Mouse (Mus musculus) liver, adult 2 months (tissue): ENCODE measurements around the gene Cd3eap. TPM values are rescaled to one million over a fixed set of nuclear protein-coding genes. Genes with fewer than 3 reads are reported as not detected.

ENCODE experiments used
- DNase-seq: peaks from one replicate; pipeline ENCODE4 v3.0.0-alpha.2; 2011; ENCODE audit warnings: low read depth, low spot score; ENCODE audit errors: extremely low read depth
- H3K27ac ChIP-seq: fragments of 200-500 bp; replicated peaks from 2 replicates; pipeline ENCODE4 v1.5.1; 2012; ENCODE audit warnings: low read depth, mild to moderate bottlenecking, control low read depth, inconsistent platforms, low read length; ENCODE audit not compliant: insufficient read depth
- H3K27me3 ChIP-seq: fragments of 200-500 bp; 2 replicates; pipeline ENCODE4 v1.6.1; 2012; ENCODE audit warnings: mild to moderate bottlenecking, moderate library complexity, low read length, inconsistent platforms; ENCODE audit not compliant: control insufficient read depth, insufficient read depth
- H3K36me3 ChIP-seq: fragments of 200-500 bp; 2 replicates; pipeline ENCODE4 v1.6.1; 2012; ENCODE audit warnings: low read length, inconsistent platforms; ENCODE audit not compliant: control insufficient read depth, insufficient read depth
- H3K4me1 ChIP-seq: fragments of 200-500 bp; 2 replicates; pipeline ENCODE4 v1.6.1; 2011; ENCODE audit warnings: low read length; ENCODE audit not compliant: control insufficient read depth, insufficient read depth
- H3K4me3 ChIP-seq: fragments of 200-500 bp; 2 replicates; pipeline ENCODE4 v1.5.1; 2011; ENCODE audit warnings: low read depth, mild to moderate bottlenecking, control low read depth, low read length, moderate library complexity; ENCODE audit not compliant: insufficient read depth
- H3K79me2 ChIP-seq: fragments of 200-500 bp; 2 replicates; pipeline ENCODE4 v1.6.1; 2012; ENCODE audit warnings: inconsistent platforms, mild to moderate bottlenecking, low read length, moderate library complexity; ENCODE audit not compliant: control insufficient read depth, insufficient read depth
- H3K9ac ChIP-seq: fragments of 200-500 bp; 2 replicates; pipeline ENCODE4 v1.6.1; 2012; ENCODE audit warnings: low read depth, mild to moderate bottlenecking, control low read depth, inconsistent platforms, low read length
- CTCF ChIP-seq: fragments of 200-500 bp; IDR thresholded peaks from 2 replicates; pipeline ENCODE4 v1.5.1; 2011; ENCODE audit warnings: low read depth, low read length, control low read depth
- POLR2A ChIP-seq: fragments of 200-500 bp; IDR thresholded peaks from 2 replicates; pipeline ENCODE4 v1.6.1; 2011; ENCODE audit warnings: low read length, control low read depth; ENCODE audit not compliant: insufficient read depth; ENCODE audit errors: extremely low read depth
- WGBS: fragments of 180-500 bp; shearing (Covaris S2); methylation state at CpG from one replicate; pipeline ENCODE4 v1.1.7; 2018; 5-methylcytosine and 5-hydroxymethylcytosine counted together
- polyA plus RNA-seq: library from polyadenylated mRNA; depleted of rRNA; stranded (reverse); fragments of >200 nt; gene quantifications from 2 replicates; pipeline ENCODE4 v1.2.3, GENCODE M21; 2012
- total RNA-seq: library from RNA; depleted of rRNA; stranded (reverse); fragments of >200 nt; gene quantifications from 2 replicates; pipeline ENCODE4 v1.2.3, GENCODE M21; 2014

Gene Cd3eap
- total and polyA plus RNA-seq, 2 experiments: 1.3 to 6.5 TPM

GRCm38 (mm10) chr7:19400946-19401345 lies 41.7 kb upstream of the Cd3eap start:
- no peak for DNase-seq
- Histone ChIP-seq H3K9ac (no peak overlapping the region), H3K27ac (no peak overlapping the region), H3K4me3 (no peak overlapping the region), H3K79me2 (no peaks in the 10 kb centered on the region), H3K4me1 (peaks cover 2% of the 10 kb centered on the region; the same call in 1 of the 2 replicates), H3K36me3 (no peaks in the 10 kb centered on the region), H3K27me3 (peaks cover 21% of the 10 kb centered on the region; the same call in 1 of the 2 replicates)
- 83% methylated on average over 4 of the region's 4 CpGs for WGBS
- TF ChIP-seq POLR2A (no peak), CTCF (no peak)

GRCm38 (mm10) chr7:19399496-19400280 lies 40.4 kb upstream of the Cd3eap start:
- peaks cover 2% of the 10 kb centered on the region; the same call in 1 of the 2 replicates for H3K4me1 ChIP-seq
- peaks cover 21% of the 10 kb centered on the region; the same call in 1 of the 2 replicates for H3K27me3 ChIP-seq
- H3K9ac ChIP-seq: no peak overlapping the region
- H3K79me2 ChIP-seq: no peaks in the 10 kb centered on the region
- WGBS: 9% methylated on average over 27 of the region's 27 CpGs
- H3K36me3 ChIP-seq: no peaks in the 10 kb centered on the region
- no peak for TF ChIP-seq POLR2A
- no peak for TF ChIP-seq CTCF
- no peak for DNase-seq
- no peak overlapping the region for H3K27ac ChIP-seq
- peak overlapping the region; percentile 12; the same call in 1 of the 2 replicates for H3K4me3 ChIP-seq

- Histone ChIP-seq H3K4me1 (no peaks in the 10 kb centered on the region), H3K4me3 (no peak overlapping the region), H3K27ac (no peak overlapping the region), H3K9ac (no peak overlapping the region), H3K27me3 (peaks cover 4% of the 10 kb centered on the region; the same call in 1 of the 2 replicates), H3K36me3 (peaks cover 2% of the 10 kb centered on the region; the same call in 1 of the 2 replicates), H3K79me2 (no peaks in the 10 kb centered on the region)
- no peak for DNase-seq
- TF ChIP-seq CTCF: no peak
- no peak for TF ChIP-seq POLR2A
- WGBS: 93% methylated on average over 8 of the region's 8 CpGs
Observed at GRCm38 (mm10) chr7:19394484-19394883, 35.2 kb upstream of the Cd3eap start.

- H3K4me1 ChIP-seq: no peaks in the 10 kb centered on the region
- peaks cover 2% of the 10 kb centered on the region; the same call in 1 of the 2 replicates for H3K36me3 ChIP-seq
- TF ChIP-seq POLR2A (no peak), CTCF (no peak)
- DNase-seq: no peak
- H3K79me2 ChIP-seq: no peaks in the 10 kb centered on the region
- no peak overlapping the region for H3K4me3 ChIP-seq
- 90% methylated on average over 10 of the region's 10 CpGs for WGBS
- no peaks in the 10 kb centered on the region for H3K27me3 ChIP-seq
- no peak overlapping the region for H3K9ac ChIP-seq
- H3K27ac ChIP-seq: no peak overlapping the region
Observed at GRCm38 (mm10) chr7:19388699-19389413, 29.6 kb upstream of the Cd3eap start.

GRCm38 (mm10) chr7:19383708-19384107 lies 24.4 kb upstream of the Cd3eap start:
- peaks cover 6% of the 10 kb centered on the region; the same call in 1 of the 2 replicates for H3K79me2 ChIP-seq
- WGBS: 96% methylated on average over 9 of the region's 9 CpGs
- no peak for TF ChIP-seq CTCF
- TF ChIP-seq POLR2A: no peak
- no peak overlapping the region for H3K9ac ChIP-seq
- H3K4me3 ChIP-seq: no peak overlapping the region
- no peak for DNase-seq
- no peaks in the 10 kb centered on the region for H3K27me3 ChIP-seq
- H3K27ac ChIP-seq: no peak overlapping the region
- 0 out of 2 replicates have a peak, but pooled peaks cover 2% of the 10 kb centered on the region for H3K4me1 ChIP-seq
- no peaks in the 10 kb centered on the region for H3K36me3 ChIP-seq
